Mouse (Mus musculus) embryonic fibroblast, embryonic 13.5 days (primary cell): Measurements from ENCODE around the gene Arfip1. TPM values are rescaled to one million over a fixed set of nuclear protein-coding genes. Genes with fewer than 3 reads are reported as not detected.

Source experiments
- H3K27ac ChIP-seq: 2 replicates; pipeline ENCODE4 v1.5.1; 2012; ENCODE audit warnings: low read length, control low read depth, inconsistent platforms; ENCODE audit not compliant: insufficient read depth
- H3K4me1 ChIP-seq: 2 replicates; pipeline ENCODE4 v1.6.1; 2011; ENCODE audit warnings: low read length; ENCODE audit not compliant: control insufficient read depth, insufficient read depth
- H3K4me3 ChIP-seq: 2 replicates; pipeline ENCODE4 v1.5.1; 2011; ENCODE audit warnings: mild to moderate bottlenecking, control low read depth, low read length; ENCODE audit not compliant: insufficient read depth
- CTCF ChIP-seq: IDR thresholded peaks from 2 replicates; pipeline ENCODE4 v1.5.1; 2011; ENCODE audit warnings: mild to moderate bottlenecking, control low read depth, low read length, moderate library complexity, borderline replicate concordance; ENCODE audit not compliant: insufficient read depth
- POLR2A ChIP-seq: IDR thresholded peaks from 2 replicates; pipeline ENCODE4 v1.6.1; 2011; ENCODE audit warnings: low read depth, mild to moderate bottlenecking, control low read depth, low read length, moderate library complexity
- polyA plus RNA-seq: library from polyadenylated mRNA; stranded (reverse); fragments of >200 nt; gene quantifications from 2 replicates; pipeline ENCODE4 v1.2.4, GENCODE M21; 2011; ENCODE audit warnings: low read depth; ENCODE audit not compliant: missing spikeins, insufficient read length

Gene Arfip1
- polyA plus RNA-seq, 1 experiment = 91.8 TPM

DNA sequence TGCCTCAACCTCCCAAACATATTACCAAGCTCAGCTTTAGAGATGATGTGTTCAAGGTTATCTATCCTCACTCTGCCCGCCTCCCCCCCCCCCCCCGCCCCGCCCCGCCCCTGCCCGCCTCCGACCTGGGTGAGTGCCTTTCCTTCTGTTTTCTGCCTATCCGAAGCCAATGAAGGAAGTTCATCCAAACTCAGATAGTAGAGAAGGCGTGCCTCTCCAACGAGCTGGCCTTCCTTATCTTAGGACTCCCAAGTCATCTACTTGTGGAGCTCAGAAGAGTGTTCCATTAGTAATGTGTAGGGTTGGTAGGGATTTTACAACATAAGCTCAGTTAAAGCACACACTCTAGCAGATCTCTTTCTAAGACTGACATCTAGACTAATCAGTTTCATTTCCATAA lies 20.8 kb upstream of the Arfip1 start:
- TF ChIP-seq POLR2A = no peak
- TF ChIP-seq CTCF = no peak
- H3K4me3 ChIP-seq = no peak overlapping the region
- no peaks in the 10 kb centered on the region for H3K4me1 ChIP-seq
- no peak overlapping the region for H3K27ac ChIP-seq

DNA sequence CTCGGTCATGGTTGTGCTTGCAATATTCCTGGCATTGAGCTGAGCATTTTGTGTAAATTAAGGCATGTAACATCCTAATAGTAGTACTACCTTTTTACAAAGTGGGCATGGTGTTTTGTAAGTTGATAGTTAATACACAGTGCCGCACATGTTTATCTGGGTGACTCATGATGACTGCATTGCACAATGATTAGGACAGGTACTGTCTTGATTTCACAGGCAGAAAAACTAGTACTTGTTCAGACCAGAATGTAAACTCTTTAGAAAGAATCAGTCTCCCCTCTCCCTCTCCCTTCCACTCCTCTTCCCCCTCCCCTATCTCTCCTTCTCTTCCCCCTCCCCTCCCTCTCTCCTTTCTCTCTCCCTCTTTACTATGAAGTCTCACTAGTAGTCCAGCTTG lies 20.3 kb upstream of the Arfip1 start:
- TF ChIP-seq CTCF (no peak), POLR2A (no peak)
- Histone ChIP-seq H3K27ac (no peak overlapping the region), H3K4me3 (no peak overlapping the region), H3K4me1 (no peaks in the 10 kb centered on the region)

DNA sequence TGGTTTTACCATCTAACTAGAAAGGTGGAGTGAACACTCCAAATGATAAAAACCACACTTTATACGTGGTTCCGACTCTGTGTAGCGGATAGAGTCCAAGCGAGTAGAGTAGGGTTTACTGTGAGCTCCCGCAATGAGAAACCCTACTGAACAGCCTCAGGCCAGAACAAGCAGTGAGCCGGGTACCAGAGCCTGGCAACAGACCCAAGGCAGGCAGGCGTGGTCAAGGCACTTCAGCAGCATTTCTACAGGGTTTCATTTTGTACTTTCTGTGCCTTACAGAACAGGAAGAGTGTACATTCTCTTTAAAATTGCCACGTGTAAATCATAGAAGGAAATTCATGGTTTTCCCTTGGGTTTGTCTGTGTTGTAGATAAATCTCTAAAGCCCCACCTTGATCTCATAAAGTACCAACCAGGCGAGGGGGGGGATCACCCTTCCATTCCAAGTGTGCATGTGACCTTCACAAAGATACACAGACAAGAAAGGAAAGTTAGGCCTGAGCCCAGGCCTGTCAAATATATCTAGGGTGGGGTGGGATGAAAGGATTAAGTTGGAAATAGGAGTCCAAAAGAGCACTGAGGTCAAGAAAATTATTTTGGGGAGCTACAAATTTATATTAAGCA lies 19.6 kb upstream of the Arfip1 start:
- H3K27ac ChIP-seq = no peak overlapping the region

DNA sequence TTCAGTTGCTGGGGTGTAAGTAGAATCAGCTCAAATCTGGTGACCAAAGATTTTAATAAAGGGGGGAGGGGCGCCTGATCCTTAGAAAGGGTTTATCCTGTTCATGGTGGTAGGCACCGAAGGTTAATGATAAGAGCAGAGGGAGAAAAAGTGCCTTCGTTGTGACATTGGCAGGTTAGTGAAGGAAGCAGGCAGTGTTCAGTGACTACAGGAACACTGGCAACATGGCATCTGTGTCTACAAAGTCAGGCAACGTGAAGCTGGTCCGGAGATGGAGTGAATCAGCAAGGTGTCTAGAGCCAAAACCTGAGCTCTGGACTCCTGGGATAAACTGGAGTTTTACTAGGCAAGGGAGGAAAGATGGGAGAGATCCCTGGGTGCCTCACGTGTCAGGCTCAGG lies 16.3 kb upstream of the Arfip1 start:
- no peaks in the 10 kb centered on the region for H3K4me1 ChIP-seq
- TF ChIP-seq CTCF (no peak), POLR2A (no peak)
- no peak overlapping the region for H3K4me3 ChIP-seq

More for the DNA sequence above, 19.6 kb upstream of the Arfip1 start:
- Histone ChIP-seq H3K4me1 (no peaks in the 10 kb centered on the region), H3K4me3 (no peak overlapping the region)
- TF ChIP-seq CTCF (no peak), POLR2A (no peak)

DNA sequence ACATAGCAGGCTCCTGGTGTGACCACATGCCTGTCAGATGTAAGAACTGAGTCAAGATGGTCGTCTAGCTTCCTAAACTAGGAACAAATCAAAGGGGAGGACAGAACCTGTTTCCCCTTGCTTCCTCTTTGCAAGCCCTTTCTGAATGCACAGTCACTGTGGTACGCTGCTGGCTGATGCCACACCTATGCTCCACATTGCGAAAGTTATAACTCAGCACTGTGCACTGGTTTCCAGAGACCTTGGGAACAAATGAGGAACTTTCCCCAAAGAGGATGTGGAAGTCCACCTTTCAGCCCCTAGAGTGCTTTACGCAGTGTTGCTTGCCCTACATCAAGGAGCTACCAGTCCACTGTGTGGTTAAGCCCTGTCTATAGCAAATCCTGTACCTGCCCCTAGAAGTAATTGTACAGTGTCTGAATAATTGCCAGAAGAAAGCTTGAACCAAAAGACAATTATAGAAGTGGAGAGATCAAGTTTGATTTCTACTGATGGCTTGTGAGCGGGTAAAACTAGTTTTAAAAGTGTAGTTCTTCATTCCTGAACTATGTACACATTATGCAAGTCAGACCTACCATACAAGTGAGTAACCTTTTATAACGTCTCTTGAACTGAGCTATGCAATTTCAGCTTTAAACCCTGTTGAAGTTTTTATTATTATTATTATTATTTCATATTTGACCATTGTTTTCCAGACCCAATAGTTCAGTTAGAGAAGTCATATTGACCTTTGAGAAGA lies 15.7 kb upstream of the Arfip1 start:
- TF ChIP-seq CTCF (no peak), POLR2A (no peak)
- no peaks in the 10 kb centered on the region for H3K4me1 ChIP-seq
- H3K4me3 ChIP-seq = no peak overlapping the region
- H3K27ac ChIP-seq = no peak overlapping the region

More for the DNA sequence above, 16.3 kb upstream of the Arfip1 start:
- no peak overlapping the region for H3K27ac ChIP-seq

DNA sequence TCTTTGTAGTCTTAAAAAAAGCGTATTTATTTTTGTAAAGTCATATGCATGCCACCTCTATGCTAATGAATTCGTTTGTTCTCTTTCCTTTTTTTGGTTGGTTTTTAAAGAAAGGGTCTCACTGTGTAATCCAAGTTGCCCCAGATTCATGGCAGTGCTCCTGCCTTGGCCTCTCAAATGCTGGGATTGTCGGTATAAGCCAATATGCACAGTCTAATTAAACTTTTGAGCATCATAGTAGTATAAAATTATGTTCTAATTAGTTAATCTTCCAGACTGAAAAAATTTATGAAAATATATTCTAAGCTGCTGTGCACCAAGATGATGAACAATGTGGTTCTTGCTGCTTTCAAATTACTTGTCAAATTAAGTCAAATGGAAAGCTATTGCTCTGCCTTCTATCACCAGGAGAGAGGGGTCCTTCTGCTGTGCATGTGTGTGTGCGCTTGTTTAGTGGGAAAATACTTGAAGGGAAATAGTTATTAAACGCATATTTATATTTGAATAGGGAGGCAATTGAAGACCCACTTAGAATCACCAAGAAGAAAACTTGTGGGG lies 13.3 kb upstream of the Arfip1 start:
- Histone ChIP-seq H3K4me3 (no peak overlapping the region), H3K27ac (no peak overlapping the region), H3K4me1 (peaks cover 2% of the 10 kb centered on the region; the same call in 1 of the 2 replicates)
- TF ChIP-seq POLR2A (no peak), CTCF (no peak)

DNA sequence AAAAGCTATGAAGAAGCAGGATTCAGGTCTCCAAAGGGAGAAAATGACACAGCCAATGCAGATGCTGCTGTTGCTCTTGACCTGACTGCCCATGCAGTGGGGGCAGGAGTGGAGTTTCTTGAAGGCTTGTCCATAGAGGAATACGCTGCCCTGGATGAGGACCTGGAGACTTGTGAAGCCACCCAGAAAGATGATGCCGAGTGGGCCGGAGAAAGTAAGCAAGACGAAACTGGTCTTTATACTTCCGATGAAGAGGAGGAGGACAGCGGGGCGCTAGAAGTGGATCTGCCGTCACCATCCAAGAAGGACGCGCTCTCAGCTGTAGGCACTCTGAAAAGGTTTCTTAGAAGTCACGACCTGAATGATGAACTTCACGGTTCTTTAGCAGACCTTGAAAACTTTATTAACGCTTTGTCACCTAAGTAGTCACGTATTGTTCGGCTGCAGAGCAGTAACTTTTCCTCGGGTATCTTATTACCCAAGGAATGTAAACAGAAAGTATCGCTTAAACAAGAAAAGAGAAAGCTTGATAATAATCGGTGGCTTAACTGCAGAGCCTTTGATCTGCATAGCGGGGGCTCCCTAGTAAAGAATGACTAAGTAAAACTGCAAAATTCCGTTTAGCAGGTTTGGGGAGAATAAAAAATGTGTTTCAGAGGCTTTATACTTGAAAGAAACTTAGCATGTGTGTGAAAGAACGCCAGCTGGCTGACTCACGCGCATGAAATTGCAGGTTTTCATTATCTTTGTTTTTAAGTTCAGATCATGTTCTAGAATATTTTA lies 12.7 kb upstream of the Arfip1 start:
- peaks cover 2% of the 10 kb centered on the region; the same call in 1 of the 2 replicates for H3K4me1 ChIP-seq
- H3K27ac ChIP-seq = no peak overlapping the region
- TF ChIP-seq POLR2A = no peak
- TF ChIP-seq CTCF = no peak
- H3K4me3 ChIP-seq = peak overlapping the region; percentile 56

DNA sequence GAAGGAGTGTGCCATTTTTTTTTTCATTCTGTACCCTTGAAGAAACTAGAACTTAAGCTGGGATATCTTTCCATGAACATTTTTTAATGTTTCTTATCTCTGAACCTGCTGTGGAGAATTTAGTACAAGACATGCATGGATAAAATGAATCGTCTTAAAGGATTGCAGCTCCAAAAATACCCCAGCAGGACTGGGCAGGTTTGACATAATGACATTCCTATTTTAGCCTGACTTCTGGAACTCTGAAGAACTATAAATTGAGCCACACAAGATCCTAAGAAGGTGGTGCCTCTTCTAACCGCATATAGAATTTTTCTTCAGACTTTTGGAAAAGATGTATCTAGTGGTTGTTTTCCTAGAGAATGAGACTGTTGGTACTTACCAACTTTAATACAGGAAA lies 10.8 kb upstream of the Arfip1 start, which contains the start of gene Tigd4:
TSS of gene Tigd4 (plus strand) at position 301 of the 400 bp plus-strand sequence.
- TF ChIP-seq POLR2A (no peak), CTCF (no peak)
- Histone ChIP-seq H3K4me1 (peaks cover 2% of the 10 kb centered on the region; the same call in 1 of the 2 replicates), H3K27ac (no peak within 1 kb of the TSS), H3K4me3 (no peak within 1 kb of the TSS)

DNA sequence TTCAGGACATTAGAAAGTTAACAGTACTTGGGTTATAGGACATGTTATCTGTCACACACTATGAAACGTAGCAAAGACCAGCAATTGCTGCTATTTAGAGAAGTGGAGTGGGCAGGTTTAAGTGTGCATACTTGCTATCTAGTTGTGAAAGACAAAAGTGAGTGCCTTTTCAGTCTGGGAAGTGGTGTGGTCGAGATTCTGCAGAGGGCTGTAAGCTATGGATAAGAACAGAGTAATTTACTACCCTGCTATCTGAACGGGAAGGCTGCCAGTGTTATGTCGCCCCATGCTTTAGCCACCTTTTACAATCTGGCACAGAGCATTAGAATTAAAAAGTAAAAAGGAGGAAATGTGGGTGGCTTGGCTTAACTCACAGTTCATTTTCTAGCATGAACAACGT lies 4.3 kb upstream of the Arfip1 start:
- H3K4me3 ChIP-seq = no peak overlapping the region
- no peak overlapping the region for H3K27ac ChIP-seq
- H3K4me1 ChIP-seq = no peaks in the 10 kb centered on the region
- no peak for TF ChIP-seq CTCF
- TF ChIP-seq POLR2A = no peak
